Mouse (Mus musculus) CH12.LX (cell line): ENCODE results near the gene Fosb. TPM values are rescaled to one million over a fixed set of nuclear protein-coding genes. Genes with fewer than 3 reads are reported as not detected.
A peak's percentile ranks its signal among the peaks of the same experiment; 100 is the strongest.

Experiments
- DNase-seq: peaks from one replicate; pipeline ENCODE4 v3.0.0-alpha.2; 2013; ENCODE audit errors: extremely low read depth
- H3K27ac ChIP-seq: 2 replicates; pipeline ENCODE4 v1.5.1; 2012; ENCODE audit warnings: low read depth, mild to moderate bottlenecking, control low read depth, moderate library complexity; ENCODE audit not compliant: insufficient read depth
- H3K27me3 ChIP-seq: replicated peaks from 2 replicates; pipeline ENCODE3; 2012; ENCODE audit warnings: inconsistent platforms
- H3K36me3 ChIP-seq, 2 experiments: replicated peaks in 1 of 2; 2 replicates each; pipeline versions ENCODE3 to v1.6.1; 2012; ENCODE audit warnings: inconsistent platforms in 1 of 2, low read length in 1 of 2, mild to moderate bottlenecking in 1 of 2, mixed read lengths in 1 of 2, moderate library complexity in 1 of 2; ENCODE audit not compliant: control insufficient read depth in 1 of 2, insufficient read depth in 1 of 2
- H3K4me1 ChIP-seq, 2 experiments: 2 replicates each; pipeline ENCODE4 v1.6.1; 2012; ENCODE audit warnings: inconsistent platforms in 1 of 2, moderate library complexity in 1 of 2; ENCODE audit not compliant: insufficient read depth in 2 of 2, control insufficient read depth in 1 of 2
- H3K4me2 ChIP-seq: 2 replicates; pipeline ENCODE4 v1.6.1; 2012; ENCODE audit warnings: low read depth, mild to moderate bottlenecking, control low read depth; ENCODE audit not compliant: poor library complexity, insufficient read depth, severe bottlenecking
- H3K4me3 ChIP-seq, 3 experiments: fragments of 150-350 bp in 1 of 3; sonication (generic) in 1 of 3; replicated peaks in 1 of 3; 2 replicates each; pipeline versions ENCODE3 to v1.5.1; 2011 to 2012; ENCODE audit warnings: low read depth in 2 of 3, low read length in 2 of 3, mild to moderate bottlenecking in 2 of 3, moderate library complexity in 2 of 3, control low read depth in 1 of 3, improper control_type of control experiment in 1 of 3, inconsistent platforms in 1 of 3, mixed read lengths in 1 of 3; ENCODE audit not compliant: poor library complexity in 1 of 3
- H3K79me2 ChIP-seq: replicated peaks from 2 replicates; pipeline ENCODE4 v1.6.1; 2012; ENCODE audit warnings: mild to moderate bottlenecking, moderate library complexity; ENCODE audit not compliant: control insufficient read depth, poor library complexity, insufficient read depth, severe bottlenecking; ENCODE audit errors: extremely low read depth
- H3K9ac ChIP-seq: 2 replicates; pipeline ENCODE4 v1.6.1; 2012; ENCODE audit warnings: low read depth, mild to moderate bottlenecking, control low read depth, moderate library complexity; ENCODE audit not compliant: insufficient read depth
- H3K9me3 ChIP-seq: replicated peaks from 2 replicates; pipeline ENCODE3; 2012; ENCODE audit warnings: low read length, inconsistent platforms, mixed read lengths
- BHLHE40 ChIP-seq: IDR thresholded peaks from 2 replicates; pipeline ENCODE4 v1.6.1; 2011; ENCODE audit warnings: mild to moderate bottlenecking, low read depth, low read length, improper control_type of control experiment
- CHD1 ChIP-seq: IDR thresholded peaks from 2 replicates; pipeline ENCODE4 v1.6.1; 2012; ENCODE audit warnings: low read depth, low read length, improper control_type of control experiment, inconsistent platforms
- CHD2 ChIP-seq: IDR thresholded peaks from 2 replicates; pipeline ENCODE4 v1.6.1; 2011; ENCODE audit warnings: low read length, improper control_type of control experiment
- CTCF ChIP-seq, 2 experiments: IDR thresholded peaks in 1 of 2; conservative IDR thresholded peaks in 1 of 2; 2 replicates each; pipeline ENCODE4 v1.5.1; 2011 to 2012; ENCODE audit warnings: low read depth in 2 of 2, low read length in 2 of 2, improper control_type of control experiment in 1 of 2, inconsistent platforms in 1 of 2, mild to moderate bottlenecking in 1 of 2, moderate library complexity in 1 of 2
- E2F4 ChIP-seq: IDR thresholded peaks from 2 replicates; pipeline ENCODE4 v1.6.1; 2011; ENCODE audit warnings: low read depth, low read length, improper control_type of control experiment; ENCODE audit not compliant: insufficient replicate concordance
- EP300 ChIP-seq: IDR thresholded peaks from 2 replicates; pipeline ENCODE4 v1.6.1; 2011; ENCODE audit warnings: low read length, improper control_type of control experiment
- ETS1 ChIP-seq: conservative IDR thresholded peaks from 2 replicates; pipeline ENCODE4 v1.6.1; 2012; ENCODE audit warnings: low read depth, mild to moderate bottlenecking, inconsistent platforms, low read length, improper control_type of control experiment, moderate library complexity
- IRF4 ChIP-seq: IDR thresholded peaks from 2 replicates; pipeline ENCODE4 v1.6.1; 2014; ENCODE audit warnings: low read depth, mild to moderate bottlenecking, inconsistent platforms, low read length, improper control_type of control experiment
- JUN ChIP-seq: IDR thresholded peaks from 2 replicates; pipeline ENCODE4 v1.6.1; 2011; ENCODE audit warnings: low read depth, mild to moderate bottlenecking, low read length, improper control_type of control experiment, moderate library complexity; ENCODE audit not compliant: insufficient read depth
- KAT2A ChIP-seq: IDR thresholded peaks from 2 replicates; pipeline ENCODE4 v1.6.1; 2012; ENCODE audit warnings: low read length, improper control_type of control experiment, inconsistent platforms; ENCODE audit not compliant: insufficient replicate concordance
- MAFK ChIP-seq: IDR thresholded peaks from 2 replicates; pipeline ENCODE4 v1.6.1; 2011; ENCODE audit warnings: low read length, improper control_type of control experiment; ENCODE audit not compliant: insufficient replicate concordance
- MAX ChIP-seq: IDR thresholded peaks from 2 replicates; pipeline ENCODE4 v1.6.1; 2011; ENCODE audit warnings: low read length, improper control_type of control experiment
- MAZ ChIP-seq: IDR thresholded peaks from 2 replicates; pipeline ENCODE4 v1.6.1; 2012; ENCODE audit warnings: low read depth, mild to moderate bottlenecking, inconsistent platforms, low read length, improper control_type of control experiment, moderate library complexity
- MXI1 ChIP-seq: IDR thresholded peaks from 2 replicates; pipeline ENCODE4 v1.6.1; 2011; ENCODE audit warnings: mild to moderate bottlenecking, low read depth, low read length, improper control_type of control experiment
- NELFE ChIP-seq: IDR thresholded peaks from 2 replicates; pipeline ENCODE4 v1.6.1; 2011; ENCODE audit warnings: low read depth, low read length, improper control_type of control experiment
- NRF1 ChIP-seq: IDR thresholded peaks from 2 replicates; pipeline ENCODE4 v1.6.1; 2014; ENCODE audit warnings: low read depth, mild to moderate bottlenecking, inconsistent platforms, low read length, improper control_type of control experiment, moderate library complexity
- PAX5 ChIP-seq: IDR thresholded peaks from 2 replicates; pipeline ENCODE4 v1.6.1; 2012; ENCODE audit warnings: low read length, inconsistent platforms, mixed read lengths
- POLR2A ChIP-seq: IDR thresholded peaks from 2 replicates; pipeline ENCODE4 v1.6.1; 2011; ENCODE audit warnings: low read depth, mild to moderate bottlenecking, improper control_type of control experiment, low read length
- RCOR1 ChIP-seq: conservative IDR thresholded peaks from 2 replicates; pipeline ENCODE4 v1.6.1; 2012; ENCODE audit warnings: low read depth, mild to moderate bottlenecking, inconsistent platforms, low read length, improper control_type of control experiment
- SIN3A ChIP-seq: IDR thresholded peaks from 2 replicates; pipeline ENCODE4 v1.6.1; 2012; ENCODE audit warnings: low read length, improper control_type of control experiment, inconsistent platforms
- SMC3 ChIP-seq: IDR thresholded peaks from 2 replicates; pipeline ENCODE4 v1.6.1; 2011; ENCODE audit warnings: low read depth, low read length, improper control_type of control experiment
- TBP ChIP-seq: conservative IDR thresholded peaks from 2 replicates; pipeline ENCODE4 v1.6.1; 2011; ENCODE audit warnings: low read depth, low read length, improper control_type of control experiment
- TCF12 ChIP-seq: IDR thresholded peaks from 2 replicates; pipeline ENCODE4 v1.6.1; 2014; ENCODE audit warnings: low read depth, mild to moderate bottlenecking, inconsistent platforms, low read length, improper control_type of control experiment
- UBTF ChIP-seq: IDR thresholded peaks from 2 replicates; pipeline ENCODE4 v1.6.1; 2012; ENCODE audit warnings: low read depth, mild to moderate bottlenecking, inconsistent platforms, low read length, improper control_type of control experiment, moderate library complexity
- USF1 ChIP-seq: IDR thresholded peaks from 2 replicates; pipeline ENCODE4 v1.6.1; 2014; ENCODE audit warnings: low read depth, mild to moderate bottlenecking, inconsistent platforms, low read length, improper control_type of control experiment
- USF2 ChIP-seq: conservative IDR thresholded peaks from 2 replicates; pipeline ENCODE4 v1.6.1; 2011; ENCODE audit warnings: low read depth, low read length, improper control_type of control experiment
- ZC3H11A ChIP-seq: IDR thresholded peaks from 2 replicates; pipeline ENCODE4 v1.6.1; 2012; ENCODE audit warnings: low read depth, mild to moderate bottlenecking, inconsistent platforms, low read length, improper control_type of control experiment
- ZKSCAN1 ChIP-seq: IDR thresholded peaks from 2 replicates; pipeline ENCODE4 v1.6.1; 2012; ENCODE audit warnings: low read depth, inconsistent platforms, low read length, improper control_type of control experiment, borderline replicate concordance
- ZMIZ1 ChIP-seq: IDR thresholded peaks from 2 replicates; pipeline ENCODE4 v1.6.1; 2012; ENCODE audit warnings: low read depth, mild to moderate bottlenecking, inconsistent platforms, low read length, improper control_type of control experiment
- ZNF384 ChIP-seq: IDR thresholded peaks from 2 replicates; pipeline ENCODE4 v1.6.1; 2012; ENCODE audit warnings: low read depth, low read length, improper control_type of control experiment, inconsistent platforms
- dilution Hi-C: fragments of 300-500 bp; cut with MboI; formaldehyde crosslinking; loops from 2 replicates; pipeline ENCODE4 v1.14.3; 2020; ENCODE audit warnings: low sequenced_read_pairs; ENCODE audit not compliant: extremely low pct_unique_long_range_greater_than_20kb, extremely low pct_ligation_motif_present
- in situ Hi-C: fragments of 300-500 bp; cut with MboI; formaldehyde crosslinking; loops from 3 replicates; pipeline ENCODE4 v1.14.3; 2019; ENCODE audit warnings: low sequenced_read_pairs, low pct_ligation_motif_present, low pct_unique_long_range_greater_than_20kb, mixed read lengths
- polyA plus RNA-seq: library from polyadenylated mRNA; unstranded; fragments of >175 nt; gene quantifications from 2 replicates; pipeline ENCODE4 v1.2.1, GENCODE M21; 2012; ENCODE audit warnings: low read depth; ENCODE audit not compliant: insufficient read length
- total RNA-seq, 2 experiments: library from RNA; depleted of rRNA; stranded (reverse); fragments of 300-350 nt in 1 of 2; fragments of >200 nt in 1 of 2; gene quantifications; 2 replicates each; pipeline ENCODE4 v1.2.3; 2012 to 2014

Gene Fosb
- total and polyA plus RNA-seq, 3 experiments: 0.08 to 0.56 TPM; not detected in 1

DNA sequence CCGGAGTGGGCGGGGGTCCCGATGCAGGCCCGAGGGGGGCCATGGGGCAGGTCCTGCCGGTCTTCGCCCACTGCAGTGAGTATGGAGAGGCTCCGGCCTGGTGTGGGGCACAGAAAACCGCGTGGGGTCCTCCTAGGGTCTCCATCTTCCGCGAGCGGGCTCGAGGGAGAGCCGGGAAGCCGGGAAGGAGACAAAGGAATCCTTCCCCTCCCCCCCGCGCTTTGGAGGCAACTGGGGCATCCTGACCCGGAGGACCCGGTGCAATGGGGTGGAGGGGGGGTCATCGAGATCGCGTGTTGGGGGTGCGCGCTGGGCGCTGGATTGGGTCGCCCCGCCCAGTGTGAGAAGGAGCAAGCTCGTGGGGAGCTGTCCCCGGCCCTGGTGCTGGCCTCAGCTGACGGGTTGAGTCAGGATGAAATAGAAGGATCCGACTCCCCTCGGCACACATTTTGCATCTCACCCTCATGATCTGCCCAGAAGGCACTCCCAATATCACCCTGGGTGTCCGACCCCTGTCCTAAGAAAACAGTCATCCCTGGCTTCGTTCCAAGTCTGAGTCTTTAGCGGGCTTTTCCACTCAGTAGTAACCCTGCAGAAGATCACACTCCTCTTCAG is 27.0 kb downstream of the Fosb start:
- dilution Hi-C loops (no loop called here), in situ Hi-C loops (loop anchor here (5.0 kb wide), 1 partner anchor 101 kb away; no protein-coding TSS in a partner anchor)
- Histone ChIP-seq H3K79me2 (no peaks in the 10 kb centered on the region), H3K4me2 (peak overlapping the region; percentile 92), H3K4me1 (peaks cover 0 to 10% of the 10 kb centered on the region in 2 experiments; a peak in 3 of 4 replicates), H3K4me3 (peak overlapping the region in 2 of 3 experiments; percentile 26 to 58), H3K9ac (peak overlapping the region; percentile 12; the same call in 1 of the 2 replicates), H3K27ac (no peak overlapping the region), H3K36me3 (no peaks in the 10 kb centered on the region), H3K27me3 (peaks cover 40% of the 10 kb centered on the region), H3K9me3 (no peaks in the 10 kb centered on the region)
- no peak for TF ChIP-seq ZNF384
- TF ChIP-seq NELFE: no peak
- TF ChIP-seq EP300: no peak
- no peak for TF ChIP-seq USF1
- TF ChIP-seq NRF1: no peak
- no peak for TF ChIP-seq TBP
- TF ChIP-seq MXI1: peak; percentile 95
- no peak for TF ChIP-seq ZKSCAN1
- TF ChIP-seq RCOR1: no peak
- TF ChIP-seq SIN3A: peak; percentile 92
- TF ChIP-seq CHD1: no peak
- TF ChIP-seq ZC3H11A: no peak
- no peak for TF ChIP-seq SMC3
- TF ChIP-seq MAZ: no peak
- no peak for TF ChIP-seq MAFK
- TF ChIP-seq MAX: 0 out of 2 replicates have a peak, but pooled peaks have one; percentile 21
- TF ChIP-seq CHD2: no peak
- no peak for TF ChIP-seq PAX5
- no peak for TF ChIP-seq JUN
- TF ChIP-seq USF2: no peak
- no peak for TF ChIP-seq IRF4
- no peak for TF ChIP-seq TCF12
- DNase-seq: no peak

DNA sequence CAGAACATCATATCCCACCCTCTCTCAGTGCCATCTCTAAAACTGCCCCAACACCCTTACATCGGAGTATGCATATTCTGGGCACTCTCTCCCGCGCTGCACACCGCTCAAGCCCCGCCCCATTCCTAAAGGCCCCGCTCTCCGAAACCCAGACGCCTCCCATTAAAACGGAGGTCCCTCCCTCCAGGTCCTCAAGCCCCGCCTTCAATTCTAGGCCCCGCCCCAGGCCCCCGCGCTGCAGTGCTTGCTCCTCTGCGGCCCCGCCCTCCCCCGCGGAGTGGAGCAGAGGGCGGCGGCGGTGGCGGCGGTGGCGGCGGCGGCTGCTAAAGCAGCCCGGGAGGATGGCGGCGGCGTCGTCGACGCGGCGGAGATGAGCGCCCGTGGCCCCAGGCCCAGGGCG is 27.5 kb downstream of the Fosb start, which contains the start of gene Rtn2:
Rtn2 (plus strand) TSS at position 240 of the 400 bp plus-strand sequence.
- no peak within 1 kb of the TSS for H3K27ac ChIP-seq
- peaks cover 0 to 15% of the 10 kb centered on the region in 2 experiments; a peak in 3 of 4 replicates for H3K4me1 ChIP-seq
- no peaks in the 10 kb centered on the region for H3K9me3 ChIP-seq
- peaks cover 36% of the 10 kb centered on the region for H3K27me3 ChIP-seq
- H3K36me3 ChIP-seq: no peaks in the 10 kb centered on the region
- dilution Hi-C loops: no loop called here
- peak; percentile 81 for DNase-seq
- peak within 1 kb of the TSS in 2 of 3 experiments; percentile 26 to 58 for H3K4me3 ChIP-seq
- TF ChIP-seq POLR2A (no peak), MAFK (no peak), ETS1 (no peak), CHD2 (no peak), IRF4 (no peak), BHLHE40 (no peak), TBP (no peak), ZMIZ1 (no peak), KAT2A (no peak), RCOR1 (no peak), E2F4 (no peak), MAZ (no peak), SIN3A (no peak), CHD1 (no peak), ZKSCAN1 (no peak), UBTF (no peak), EP300 (no peak), NRF1 (no peak), CTCF (conservative IDR thresholded peaks at IDR 0.05 in 1 of 2, IDR thresholded peaks at IDR 0.05 in 1 of 2; ENCODE audit: low read depth in 2 of 2, low read length in 2 of 2) (no peak)
- TF ChIP-seq, all 38 proteins: peak for 0
- H3K4me2 ChIP-seq: peak within 1 kb of the TSS; percentile 92
- H3K9ac ChIP-seq: peak within 1 kb of the TSS; percentile 12; the same call in 1 of the 2 replicates
- in situ Hi-C loops: loop anchor here (5.0 kb wide), 1 partner anchor 100 kb away; no protein-coding TSS in a partner anchor
- H3K79me2 ChIP-seq: no peaks in the 10 kb centered on the region
